Mouse (Mus musculus) myocyte (in vitro differentiated cells): ENCODE results near the gene Fam57a.

Experiments used
- E2F4 ChIP-seq: IDR thresholded peaks from one replicate; pipeline ENCODE4 v1.6.1; 2011; ENCODE audit warnings: mild to moderate bottlenecking, control low read depth, moderate library complexity; ENCODE audit not compliant: insufficient read depth
- MAX ChIP-seq: IDR thresholded peaks from one replicate; pipeline ENCODE4 v1.6.1; 2011; ENCODE audit warnings: low read depth, mild to moderate bottlenecking, control low read depth
- MYOD1 ChIP-seq, 3 experiments: IDR thresholded peaks; one replicate each; pipeline ENCODE4 v1.6.1; 2011; ENCODE audit warnings: control low read depth in 2 of 3, low read depth in 2 of 3, mild to moderate bottlenecking in 2 of 3, moderate library complexity in 1 of 3; ENCODE audit not compliant: insufficient read length in 2 of 3, control insufficient read depth in 1 of 3
- POLR2A ChIP-seq: IDR thresholded peaks from one replicate; pipeline ENCODE4 v1.6.1; 2011; ENCODE audit warnings: low read depth, mild to moderate bottlenecking, control low read depth, moderate library complexity; ENCODE audit not compliant: insufficient read length
- TCF3 ChIP-seq: IDR thresholded peaks from one replicate; pipeline ENCODE4 v1.6.1; 2011; ENCODE audit warnings: low read depth, control low read depth; ENCODE audit not compliant: insufficient read length

GRCm38 (mm10) chr11:76148055-76149008 lies 31.1 kb upstream of the Fam57a start:
- no peak for TF ChIP-seq POLR2A
- no peak for TF ChIP-seq TCF3
- no peak for TF ChIP-seq E2F4
- no peak for TF ChIP-seq MAX
- no peak for TF ChIP-seq MYOD1 (IDR thresholded peaks at IDR 0.05; ENCODE audit: control insufficient read depth in 1 of 3, insufficient read length in 2 of 3, low read depth in 2 of 3)
